Mouse (Mus musculus): ENCODE results near the gene Ryr1. TPM values are rescaled to one million over a fixed set of nuclear protein-coding genes. Genes with fewer than 3 reads are reported as not detected.

Ryr1 gene
- polyA plus RNA-seq, 1 experiment from 2014 or later, result 0.58 TPM

DNA sequence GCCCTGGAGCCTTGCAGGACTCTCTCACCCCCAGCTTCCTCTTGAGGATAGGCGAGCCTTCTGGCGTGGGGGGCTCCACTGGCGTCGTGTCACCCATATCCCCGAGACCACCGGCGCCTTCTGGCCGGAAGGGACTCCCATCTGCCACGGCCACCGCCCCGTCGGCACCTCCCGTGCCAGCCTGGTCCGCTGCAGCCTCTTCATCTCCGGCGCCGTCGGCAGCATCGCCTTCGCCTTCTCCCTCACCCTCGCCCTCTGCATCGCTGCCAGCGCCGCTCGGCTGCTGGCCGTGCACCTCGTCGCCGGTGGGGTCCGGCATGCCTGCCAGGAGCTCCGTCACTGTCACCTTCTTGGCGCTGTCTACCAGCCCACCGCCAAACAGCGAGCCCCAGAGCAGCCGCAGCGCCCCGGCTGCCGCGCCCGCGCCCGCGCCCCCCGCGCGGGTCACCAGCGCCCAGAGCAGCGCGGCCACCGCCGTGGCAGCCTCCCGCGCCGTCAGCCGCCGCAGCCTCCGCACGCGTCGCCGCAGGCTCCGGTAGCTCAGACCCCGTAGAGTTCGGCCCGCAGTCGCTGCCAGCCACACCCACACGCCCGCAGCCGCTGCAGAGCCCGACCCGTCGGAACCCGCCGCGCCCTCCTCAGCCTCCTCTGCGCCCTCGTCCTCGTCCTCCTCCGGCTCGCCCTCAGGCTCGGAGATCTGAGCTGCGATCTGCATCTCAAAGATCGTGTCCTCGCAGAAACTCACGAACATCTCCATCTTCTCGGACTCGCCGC, 105.3 kb downstream of the Ryr1 start:
- H3K4me2 ChIP-seq (ENCODE audit: low read depth, low read length), result peak overlapping the region; percentile 54
- peak overlapping the region; percentile 39 for H3K4me3 ChIP-seq (ENCODE audit: low read depth, low read length)
- H3K36me3 ChIP-seq (ENCODE audit: control insufficient read depth, insufficient read depth), result no peaks in the 10 kb centered on the region
- WGBS (ENCODE audit: insufficient replicate concordance), result 3% methylated on average over 88 of the region's 88 CpGs
- H3K9ac ChIP-seq (ENCODE audit: low read depth, low read length), result no peak overlapping the region
- H3K27ac ChIP-seq (ENCODE audit: low read length), result no peak overlapping the region
- H3K4me1 ChIP-seq (ENCODE audit: control insufficient read depth, low read depth, low read length), result peaks cover 5% of the 10 kb centered on the region
- no peak for ATAC-seq (ENCODE audit: low read depth)
- H3K27me3 ChIP-seq (ENCODE audit: control insufficient read depth, insufficient read depth, low read depth, low read length), result peaks cover 38% of the 10 kb centered on the region
- H3K9me3 ChIP-seq (replicated peaks; ENCODE audit: control insufficient read depth, low read length), result 0 out of 2 replicates have a peak, but pooled peaks cover 2% of the 10 kb centered on the region

DNA sequence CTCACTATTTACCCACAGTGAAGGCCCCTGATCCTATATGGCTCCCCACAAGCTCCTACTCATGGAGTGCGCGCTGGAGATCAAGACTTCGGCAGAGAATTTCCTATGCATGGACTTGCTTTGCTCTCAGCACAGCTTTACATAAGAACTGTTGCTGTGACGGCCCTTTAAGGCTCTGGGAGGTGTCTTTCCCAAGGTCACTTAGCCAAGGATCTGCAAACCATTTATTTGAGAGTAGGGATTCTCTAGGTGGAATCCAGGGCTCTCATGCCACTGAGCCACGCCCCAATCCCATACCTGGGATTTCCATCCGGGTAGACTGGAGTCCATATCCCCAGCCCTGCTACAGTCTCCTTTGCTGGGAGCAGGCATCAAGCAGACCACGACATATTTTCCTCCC, 107.8 kb downstream of the Ryr1 start:
- no peak overlapping the region for H3K9ac ChIP-seq (ENCODE audit: low read depth, low read length)
- no peak for ATAC-seq (ENCODE audit: low read depth)
- H3K27me3 ChIP-seq (ENCODE audit: control insufficient read depth, insufficient read depth, low read depth, low read length), result peaks cover 38% of the 10 kb centered on the region
- H3K4me2 ChIP-seq (ENCODE audit: low read depth, low read length), result no peak overlapping the region
- H3K36me3 ChIP-seq (ENCODE audit: control insufficient read depth, insufficient read depth), result no peaks in the 10 kb centered on the region
- no peak overlapping the region for H3K4me3 ChIP-seq (ENCODE audit: low read depth, low read length)
- H3K9me3 ChIP-seq (replicated peaks; ENCODE audit: control insufficient read depth, low read length), result 0 out of 2 replicates have a peak, but pooled peaks cover 2% of the 10 kb centered on the region
- H3K27ac ChIP-seq (ENCODE audit: low read length), result no peak overlapping the region
- peaks cover 5% of the 10 kb centered on the region for H3K4me1 ChIP-seq (ENCODE audit: control insufficient read depth, low read depth, low read length)
- 70% methylated on average over 7 of the region's 7 CpGs for WGBS (ENCODE audit: insufficient replicate concordance)

GRCm38 (mm10) chr7:29016440-29016839, 108.5 kb downstream of the Ryr1 start:
- Histone ChIP-seq H3K9ac (ENCODE audit: low read depth, low read length) (no peak overlapping the region), H3K4me3 (ENCODE audit: low read depth, low read length) (no peak overlapping the region), H3K27ac (ENCODE audit: low read length) (no peak overlapping the region), H3K4me2 (ENCODE audit: low read depth, low read length) (no peak overlapping the region), H3K4me1 (ENCODE audit: control insufficient read depth, low read depth, low read length) (peaks cover 5% of the 10 kb centered on the region), H3K27me3 (ENCODE audit: control insufficient read depth, insufficient read depth, low read depth, low read length) (peaks cover 38% of the 10 kb centered on the region), H3K36me3 (ENCODE audit: control insufficient read depth, insufficient read depth) (no peaks in the 10 kb centered on the region), H3K9me3 (replicated peaks; ENCODE audit: control insufficient read depth, low read length) (0 out of 2 replicates have a peak, but pooled peaks cover 2% of the 10 kb centered on the region)
- ATAC-seq (ENCODE audit: low read depth), result peak; percentile 19; the same call in 1 of the 2 replicates
- WGBS (ENCODE audit: insufficient replicate concordance), result 56% methylated on average over 7 of the region's 7 CpGs

DNA sequence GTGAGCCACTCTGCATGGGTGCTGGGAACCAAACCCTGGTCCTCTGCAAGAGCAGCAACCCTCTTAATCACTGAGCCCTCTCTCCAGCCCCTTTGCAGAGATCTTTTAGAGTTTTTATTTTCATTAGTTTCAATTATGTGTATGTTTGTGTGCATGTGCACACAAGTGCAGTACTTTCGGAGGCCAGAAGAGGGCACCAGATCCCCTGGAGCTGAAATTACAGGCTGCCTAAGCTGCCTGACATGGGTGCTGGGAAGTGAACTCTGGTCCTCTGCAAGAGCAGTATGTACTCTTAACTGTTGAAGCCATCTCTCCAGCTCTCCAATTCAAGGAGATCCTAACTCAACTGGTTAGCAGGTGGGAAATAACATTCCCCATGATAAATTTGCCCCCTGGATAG, 110.0 kb downstream of the Ryr1 start:
- no peak overlapping the region for H3K4me2 ChIP-seq (ENCODE audit: low read depth, low read length)
- peaks cover 27% of the 10 kb centered on the region for H3K27me3 ChIP-seq (ENCODE audit: control insufficient read depth, insufficient read depth, low read depth, low read length)
- WGBS (ENCODE audit: insufficient replicate concordance), result 85% methylated on average over 1 of the region's 1 CpGs
- H3K9ac ChIP-seq (ENCODE audit: low read depth, low read length), result no peak overlapping the region
- no peak for ATAC-seq (ENCODE audit: low read depth)
- H3K27ac ChIP-seq (ENCODE audit: low read length), result no peak overlapping the region
- no peaks in the 10 kb centered on the region for H3K36me3 ChIP-seq (ENCODE audit: control insufficient read depth, insufficient read depth)
- no peak overlapping the region for H3K4me3 ChIP-seq (ENCODE audit: low read depth, low read length)
- H3K4me1 ChIP-seq (ENCODE audit: control insufficient read depth, low read depth, low read length), result peaks cover 5% of the 10 kb centered on the region
- H3K9me3 ChIP-seq (replicated peaks; ENCODE audit: control insufficient read depth, low read length), result 0 out of 2 replicates have a peak, but pooled peaks cover 2% of the 10 kb centered on the region

DNA sequence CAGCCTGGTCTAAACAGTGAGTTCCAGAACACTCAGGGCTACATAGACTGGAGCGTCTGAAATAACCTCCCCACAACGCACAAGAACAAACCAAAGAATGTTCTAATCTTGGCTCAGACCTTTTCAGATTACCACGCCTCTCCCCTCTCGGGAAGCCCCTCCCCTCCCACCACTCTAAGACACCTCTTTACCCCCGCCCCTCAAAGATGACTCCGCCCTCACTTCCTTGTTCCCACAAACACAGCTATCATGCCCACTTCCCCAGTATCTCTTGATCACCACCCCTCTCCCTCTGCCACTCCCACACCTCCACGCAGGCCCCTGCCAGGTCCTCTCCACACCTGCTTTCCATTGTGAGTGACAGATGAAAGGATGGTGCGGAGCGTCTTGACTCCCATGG, 116.3 kb downstream of the Ryr1 start:
- H3K36me3 ChIP-seq (ENCODE audit: control insufficient read depth, insufficient read depth), result no peaks in the 10 kb centered on the region
- no peaks in the 10 kb centered on the region for H3K9me3 ChIP-seq (replicated peaks; ENCODE audit: control insufficient read depth, low read length)
- H3K4me2 ChIP-seq (ENCODE audit: low read depth, low read length), result no peak overlapping the region
- peaks cover 3% of the 10 kb centered on the region for H3K4me1 ChIP-seq (ENCODE audit: control insufficient read depth, low read depth, low read length)
- WGBS (ENCODE audit: insufficient replicate concordance), result 39% methylated on average over 9 of the region's 9 CpGs
- H3K27ac ChIP-seq (ENCODE audit: low read length), result no peak overlapping the region
- ATAC-seq (ENCODE audit: low read depth), result no peak
- no peak overlapping the region for H3K9ac ChIP-seq (ENCODE audit: low read depth, low read length)
- no peaks in the 10 kb centered on the region for H3K27me3 ChIP-seq (ENCODE audit: control insufficient read depth, insufficient read depth, low read depth, low read length)
- H3K4me3 ChIP-seq (ENCODE audit: low read depth, low read length), result no peak overlapping the region

- H3K4me2 ChIP-seq (ENCODE audit: low read depth, low read length), result no peak overlapping the region
- no peak overlapping the region for H3K27ac ChIP-seq (ENCODE audit: low read length)
- no peaks in the 10 kb centered on the region for H3K36me3 ChIP-seq (ENCODE audit: control insufficient read depth, insufficient read depth)
- ATAC-seq (ENCODE audit: low read depth), result no peak
- WGBS (ENCODE audit: insufficient replicate concordance), result 81% methylated on average over 10 of the region's 10 CpGs
- H3K4me3 ChIP-seq (ENCODE audit: low read depth, low read length), result no peak overlapping the region
- no peaks in the 10 kb centered on the region for H3K9me3 ChIP-seq (replicated peaks; ENCODE audit: control insufficient read depth, low read length)
- H3K4me1 ChIP-seq (ENCODE audit: control insufficient read depth, low read depth, low read length), result peaks cover 3% of the 10 kb centered on the region
- H3K27me3 ChIP-seq (ENCODE audit: control insufficient read depth, insufficient read depth, low read depth, low read length), result no peaks in the 10 kb centered on the region
- no peak overlapping the region for H3K9ac ChIP-seq (ENCODE audit: low read depth, low read length)
Observed at GRCm38 (mm10) chr7:29008171-29008570, 116.8 kb downstream of the Ryr1 start.

DNA sequence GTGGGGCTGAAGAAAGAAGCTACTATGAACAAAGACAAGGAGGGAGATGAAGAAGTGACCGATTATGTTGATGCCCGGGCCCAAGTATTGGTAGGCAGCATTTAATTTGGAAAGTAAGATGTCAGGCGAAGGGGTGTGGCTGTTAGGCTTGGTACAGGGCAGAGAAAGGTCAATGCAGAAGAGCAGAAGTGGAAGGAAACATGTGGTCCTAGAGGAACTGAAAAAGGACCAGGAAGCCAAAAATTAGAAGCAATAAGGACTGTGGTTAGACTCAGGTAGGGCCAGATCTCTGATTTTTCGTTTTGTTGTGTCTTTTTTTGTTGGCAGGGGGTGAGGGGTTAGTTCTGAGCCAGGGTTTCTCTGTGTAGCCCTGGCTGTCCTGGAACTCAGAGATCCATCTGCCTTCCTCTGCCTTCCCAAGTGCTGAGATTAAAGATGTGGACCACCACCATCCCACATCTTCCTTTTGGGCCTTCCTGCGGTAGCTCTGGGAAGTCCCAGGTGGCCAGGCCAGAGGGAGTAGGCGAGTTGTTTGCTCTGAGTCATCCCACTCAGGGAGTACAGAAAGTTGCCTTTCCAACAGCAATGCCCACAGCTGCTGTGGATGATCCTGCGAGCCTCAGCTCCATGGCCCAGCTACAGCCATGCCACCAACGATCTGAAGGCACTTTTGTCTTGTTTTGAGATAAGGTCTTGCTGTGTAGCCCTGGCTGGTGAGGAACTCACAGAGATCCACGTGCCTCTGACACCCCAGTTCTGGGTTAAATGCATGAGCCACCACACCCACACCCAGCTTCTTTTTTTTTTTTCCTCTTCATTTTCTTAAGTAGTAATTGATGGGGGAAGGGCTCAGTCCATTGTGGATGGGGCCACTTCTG, 117.5 kb downstream of the Ryr1 start:
- H3K9me3 ChIP-seq (replicated peaks; ENCODE audit: control insufficient read depth, low read length), result no peaks in the 10 kb centered on the region
- no peak overlapping the region for H3K27ac ChIP-seq (ENCODE audit: low read length)
- no peaks in the 10 kb centered on the region for H3K36me3 ChIP-seq (ENCODE audit: control insufficient read depth, insufficient read depth)
- peaks cover 3% of the 10 kb centered on the region for H3K4me1 ChIP-seq (ENCODE audit: control insufficient read depth, low read depth, low read length)
- H3K4me2 ChIP-seq (ENCODE audit: low read depth, low read length), result no peak overlapping the region
- WGBS (ENCODE audit: insufficient replicate concordance), result 46% methylated on average over 9 of the region's 9 CpGs
- no peak overlapping the region for H3K4me3 ChIP-seq (ENCODE audit: low read depth, low read length)
- no peaks in the 10 kb centered on the region for H3K27me3 ChIP-seq (ENCODE audit: control insufficient read depth, insufficient read depth, low read depth, low read length)
- no peak for ATAC-seq (ENCODE audit: low read depth)
- H3K9ac ChIP-seq (ENCODE audit: low read depth, low read length), result no peak overlapping the region

DNA sequence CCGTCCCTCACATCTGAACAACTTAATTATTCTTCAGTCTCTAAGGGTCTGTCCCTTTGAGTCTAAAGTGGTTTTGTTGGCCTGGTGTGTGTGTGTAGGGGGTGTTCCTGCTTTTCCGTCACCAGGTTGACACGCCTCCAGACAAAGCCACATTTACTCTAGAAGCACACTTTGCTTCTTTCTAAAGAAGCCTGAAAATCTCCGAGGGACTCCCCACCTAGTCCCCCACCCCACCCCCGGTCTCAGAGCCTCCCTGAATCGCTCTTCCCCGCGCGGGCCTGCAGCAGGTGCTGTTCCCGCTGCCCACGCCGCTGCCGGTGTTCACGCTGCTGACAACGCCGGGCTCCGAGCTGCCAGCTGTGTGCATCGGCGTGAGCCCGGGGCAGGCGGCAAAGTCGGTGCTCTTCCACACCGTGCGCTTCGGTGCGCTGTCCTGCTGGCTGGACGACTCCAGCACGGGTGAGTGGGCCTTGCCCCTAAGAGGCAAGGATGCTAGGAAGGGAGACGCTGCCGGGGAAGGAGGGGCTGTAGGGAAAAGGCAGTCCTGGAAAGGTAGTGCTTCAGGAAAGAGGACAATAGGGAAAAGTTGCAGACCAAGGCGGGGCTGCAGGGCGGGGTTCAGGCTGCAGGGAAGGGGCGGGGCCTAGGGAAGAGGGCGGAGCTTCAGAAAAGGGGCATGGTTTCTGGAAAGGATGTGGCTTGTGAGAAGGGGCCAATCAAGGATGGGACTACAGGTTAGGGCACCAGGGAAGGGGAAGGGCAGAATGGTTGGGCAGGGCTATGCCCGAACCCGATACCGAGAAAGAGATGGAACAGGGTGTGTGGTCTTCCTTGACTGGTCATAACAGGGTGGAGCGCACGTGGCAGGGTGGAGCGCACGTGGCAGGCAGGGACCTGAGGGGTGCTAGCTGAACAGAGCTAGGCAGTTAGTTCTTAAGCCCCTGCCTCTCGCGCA, 124.1 kb downstream of the Ryr1 start:
- Histone ChIP-seq H3K4me3 (ENCODE audit: low read depth, low read length) (peak overlapping the region; percentile 50), H3K4me2 (ENCODE audit: low read depth, low read length) (peak overlapping the region; percentile 73), H3K36me3 (ENCODE audit: control insufficient read depth, insufficient read depth) (no peaks in the 10 kb centered on the region), H3K9ac (ENCODE audit: low read depth, low read length) (peak overlapping the region; percentile 46; the same call in 1 of the 2 replicates), H3K27ac (ENCODE audit: low read length) (peak overlapping the region; percentile 35; the same call in 1 of the 2 replicates), H3K9me3 (replicated peaks; ENCODE audit: control insufficient read depth, low read length) (no peaks in the 10 kb centered on the region), H3K4me1 (ENCODE audit: control insufficient read depth, low read depth, low read length) (peaks cover 15% of the 10 kb centered on the region), H3K27me3 (ENCODE audit: control insufficient read depth, insufficient read depth, low read depth, low read length) (no peaks in the 10 kb centered on the region)
- peak; percentile 95 for ATAC-seq (ENCODE audit: low read depth)
- WGBS (ENCODE audit: insufficient replicate concordance), result 3% methylated on average over 43 of the region's 43 CpGs

All from liver, embryonic 16.5 days (tissue).